Comparison of ENCODE assay signal across 17 mouse cellular contexts in genomic region chr6:145677475-145678325, GRCm38 (mm10).
DNase-seq lines count a peak whose midpoint lies in the region; ATAC-seq lines count a peak whose summit lies in the region.
"Had no signal": no experiment of that assay in that cellular context is flagged by ENCODE, and none has a peak within 500 bp of the region (broad histone marks: within the 10 kb centered on the region; RNA-seq: fewer than 3 reads in every experiment).

No protein-coding gene starts in this region.

- no peak overlapping the region for H3K9ac ChIP-seq in hindbrain, embryonic 15.5 days
- H3K9ac ChIP-seq in hindbrain, embryonic 11.5 days (ENCODE audit: low read depth, low read length) = no peak overlapping the region
- H3K9ac ChIP-seq in midbrain, embryonic 13.5 days (replicated peaks) = no peak overlapping the region
- H3K9ac ChIP-seq in midbrain, embryonic 11.5 days (ENCODE audit: low read length) = no peak overlapping the region
- H3K9ac ChIP-seq: embryonic facial prominence, embryonic 12.5 days; heart, embryonic 13.5 days; hindbrain, embryonic 13.5 days had no signal

- H3K4me3 ChIP-seq in hindbrain, embryonic 15.5 days = no peak overlapping the region
- no peak overlapping the region for H3K4me3 ChIP-seq in hindbrain, embryonic 11.5 days (ENCODE audit: low read depth, low read length)
- H3K4me3 ChIP-seq in midbrain, embryonic 13.5 days (replicated peaks) = no peak overlapping the region
- H3K4me3 ChIP-seq in midbrain, embryonic 11.5 days (ENCODE audit: low read depth, low read length) = no peak overlapping the region
- H3K4me3 ChIP-seq: embryonic facial prominence, embryonic 12.5 days; heart, embryonic 13.5 days; hindbrain, embryonic 13.5 days had no signal

- ATAC-seq in hindbrain, embryonic 15.5 days (ENCODE audit: low FRiP score, low read depth) = peak; percentile 27; the same call in 1 of the 2 replicates
- ATAC-seq in hindbrain, embryonic 11.5 days (ENCODE audit: low FRiP score) = no peak
- ATAC-seq in midbrain, embryonic 13.5 days = peak; percentile 60; the same call in 1 of the 2 replicates
- no peak for ATAC-seq in midbrain, embryonic 11.5 days (ENCODE audit: low FRiP score)
- ATAC-seq: intestine, postnatal 0 days had no signal

- no peaks in the 10 kb centered on the region for H3K36me3 ChIP-seq in hindbrain, embryonic 15.5 days
- H3K36me3 ChIP-seq in hindbrain, embryonic 11.5 days (ENCODE audit: control insufficient read depth, insufficient read depth, low read length) = no peaks in the 10 kb centered on the region
- H3K36me3 ChIP-seq in midbrain, embryonic 13.5 days = no peaks in the 10 kb centered on the region
- H3K36me3 ChIP-seq in midbrain, embryonic 11.5 days (ENCODE audit: control insufficient read depth, insufficient read depth, low read length) = no peaks in the 10 kb centered on the region
- H3K36me3 ChIP-seq: embryonic facial prominence, embryonic 12.5 days; heart, embryonic 13.5 days; hindbrain, embryonic 13.5 days had no signal

- no peak overlapping the region for H3K4me2 ChIP-seq in hindbrain, embryonic 15.5 days
- H3K4me2 ChIP-seq in hindbrain, embryonic 11.5 days (replicated peaks; ENCODE audit: low read depth, low read length) = no peak overlapping the region
- no peak overlapping the region for H3K4me2 ChIP-seq in midbrain, embryonic 13.5 days (replicated peaks)
- no peak overlapping the region for H3K4me2 ChIP-seq in midbrain, embryonic 11.5 days
- H3K4me2 ChIP-seq: embryonic facial prominence, embryonic 12.5 days; heart, embryonic 13.5 days; hindbrain, embryonic 13.5 days; liver, embryonic 11.5 days had no signal

- no peaks in the 10 kb centered on the region for H3K27me3 ChIP-seq in hindbrain, embryonic 15.5 days
- H3K27me3 ChIP-seq in hindbrain, embryonic 11.5 days (ENCODE audit: control insufficient read depth, insufficient read depth, low read length) = no peaks in the 10 kb centered on the region
- H3K27me3 ChIP-seq in midbrain, embryonic 13.5 days = no peaks in the 10 kb centered on the region
- H3K27me3 ChIP-seq in midbrain, embryonic 11.5 days (ENCODE audit: control insufficient read depth, insufficient read depth, low read length) = no peaks in the 10 kb centered on the region
- H3K27me3 ChIP-seq: embryonic facial prominence, embryonic 12.5 days; heart, embryonic 13.5 days; hindbrain, embryonic 13.5 days had no signal

- H3K4me1 ChIP-seq in hindbrain, embryonic 15.5 days (replicated peaks) = no peaks in the 10 kb centered on the region
- no peaks in the 10 kb centered on the region for H3K4me1 ChIP-seq in hindbrain, embryonic 11.5 days (replicated peaks; ENCODE audit: control insufficient read depth, insufficient read depth, low read length)
- no peaks in the 10 kb centered on the region for H3K4me1 ChIP-seq in midbrain, embryonic 13.5 days (replicated peaks)
- no peaks in the 10 kb centered on the region for H3K4me1 ChIP-seq in midbrain, embryonic 11.5 days (ENCODE audit: control insufficient read depth, insufficient read depth, low read length)
- H3K4me1 ChIP-seq: embryonic facial prominence, embryonic 12.5 days; heart, embryonic 13.5 days; hindbrain, embryonic 13.5 days had no signal

- H3K27ac ChIP-seq in hindbrain, embryonic 15.5 days (replicated peaks) = no peak overlapping the region
- H3K27ac ChIP-seq in hindbrain, embryonic 11.5 days (ENCODE audit: low read depth, low read length) = no peak overlapping the region
- H3K27ac ChIP-seq in midbrain, embryonic 13.5 days = no peak overlapping the region
- H3K27ac ChIP-seq in midbrain, embryonic 11.5 days (ENCODE audit: low read depth, low read length) = no peak overlapping the region
- H3K27ac ChIP-seq: embryonic facial prominence, embryonic 12.5 days; heart, embryonic 13.5 days; hindbrain, embryonic 13.5 days had no signal

- 66% methylated on average over 7 of the region's 7 CpGs for WGBS in hindbrain, embryonic 15.5 days
- 84% methylated on average over 7 of the region's 7 CpGs for WGBS in hindbrain, embryonic 11.5 days
- WGBS in midbrain, embryonic 13.5 days = 82% methylated on average over 7 of the region's 7 CpGs
- WGBS in midbrain, embryonic 11.5 days = 88% methylated on average over 7 of the region's 7 CpGs

- DNase-seq in hindbrain, embryonic 11.5 days (ENCODE audit: low spot score) = no peak
- no peak for DNase-seq in midbrain, embryonic 11.5 days (ENCODE audit: low spot score, missing footprints)
- peak; percentile 53 to 60 for DNase-seq in adrenal gland, postnatal 36 days
- peak; percentile 57 for DNase-seq in kidney, postnatal 14 days
- no peak for DNase-seq in cerebellum, adult 18-20 months
- DNase-seq in natural killer cell, adult 2 months (ENCODE audit: low spot score in 2 of 2) = no peak
- DNase-seq: cerebellum, postnatal 25 days; gastrocnemius, postnatal 14 days; lung, postnatal 14 days; right cerebral cortex, adult 18-20 months had no signal

- no peaks in the 10 kb centered on the region for H3K9me3 ChIP-seq in hindbrain, embryonic 15.5 days
- H3K9me3 ChIP-seq in hindbrain, embryonic 11.5 days (ENCODE audit: control insufficient read depth, low read length) = no peaks in the 10 kb centered on the region
- no peaks in the 10 kb centered on the region for H3K9me3 ChIP-seq in midbrain, embryonic 13.5 days
- no peaks in the 10 kb centered on the region for H3K9me3 ChIP-seq in midbrain, embryonic 11.5 days (ENCODE audit: control insufficient read depth, low read length)
- H3K9me3 ChIP-seq: embryonic facial prominence, embryonic 12.5 days; heart, embryonic 13.5 days; hindbrain, embryonic 13.5 days had no signal

Comparison
In these comparisons a context has a peak if more than half of its experiments do, and no peak if none do; other contexts are left out.
1. ATAC-seq: peak in hindbrain, embryonic 15.5 days (single experiment) and midbrain, embryonic 13.5 days (single experiment); none in hindbrain, embryonic 11.5 days (single experiment) and midbrain, embryonic 11.5 days (single experiment).
2. DNase-seq: peak in adrenal gland, postnatal 36 days (2 of 2) and kidney, postnatal 14 days (single experiment); none in hindbrain, embryonic 11.5 days (single experiment), midbrain, embryonic 11.5 days (single experiment), cerebellum, adult 18-20 months (0 of 2) and natural killer cell, adult 2 months (0 of 2).